Mouse (Mus musculus) intestine, postnatal 0 days (tissue): ENCODE measurements at regions not wholly inside any gene's neighbourhood (a gene's known extent, or its start where the extent isn't known, plus 50 kb on each side); places are given as distances from the start of the nearest gene placed in this dataset.

Experiments
- ATAC-seq: fragments of 200-750 bp; cut with Nextera tagmentation; 2 replicates; pipeline ENCODE4 v1.8.0; 2017; ENCODE audit warnings: mild to moderate bottlenecking, moderate TSS enrichment, moderate library complexity
- H3K27ac ChIP-seq: fragments of 300-500 bp; sonication (generic); 2 replicates; pipeline ENCODE4 v1.5.1; 2014; ENCODE audit warnings: mild to moderate bottlenecking, low read depth, low read length, moderate library complexity
- H3K27me3 ChIP-seq: fragments of 300-500 bp; sonication (generic); replicated peaks from 2 replicates; pipeline ENCODE4 v1.6.1; 2014; ENCODE audit warnings: low read length, mixed read lengths; ENCODE audit not compliant: control insufficient read depth, insufficient read depth
- H3K36me3 ChIP-seq: fragments of 300-500 bp; sonication (generic); 2 replicates; pipeline ENCODE4 v1.6.1; 2014; ENCODE audit warnings: mild to moderate bottlenecking, moderate library complexity; ENCODE audit not compliant: control insufficient read depth, insufficient read depth
- H3K4me1 ChIP-seq: fragments of 300-500 bp; sonication (generic); replicated peaks from 2 replicates; pipeline ENCODE4 v1.6.1; 2014; ENCODE audit warnings: antibody characterized with exemption, low read length, mixed read lengths; ENCODE audit not compliant: control insufficient read depth, insufficient read depth
- H3K4me2 ChIP-seq: fragments of 300-500 bp; sonication (generic); replicated peaks from 2 replicates; pipeline ENCODE4 v1.6.1; 2014; ENCODE audit warnings: low read depth, mild to moderate bottlenecking, moderate library complexity
- H3K4me3 ChIP-seq: fragments of 300-500 bp; sonication (generic); 2 replicates; pipeline ENCODE4 v1.5.1; 2014; ENCODE audit warnings: low read depth, low read length
- H3K9ac ChIP-seq: fragments of 300-500 bp; sonication (generic); 2 replicates; pipeline ENCODE4 v1.6.1; 2014; ENCODE audit warnings: mild to moderate bottlenecking, low read depth, low read length
- H3K9me3 ChIP-seq: fragments of 300-500 bp; sonication (generic); 2 replicates; pipeline ENCODE4 v1.6.1; 2016; ENCODE audit warnings: mixed run types; ENCODE audit not compliant: control insufficient read depth
- CTCF ChIP-seq: sonication (generic); IDR thresholded peaks from 2 replicates; pipeline ENCODE4 v1.5.1; 2016; ENCODE audit warnings: low read depth, mild to moderate bottlenecking, control low read depth, antibody characterized with exemption, moderate library complexity
- WGBS: fragments of 180-500 bp; shearing (Covaris S2); extraction: QIAGEN DNeasy Blood & Tissue Kit; methylation state at CpG from one replicate; pipeline ENCODE4 v1.1.7; 2014; 5-methylcytosine and 5-hydroxymethylcytosine counted together

- Histone ChIP-seq H3K27ac (no peak overlapping the region), H3K9ac (no peak overlapping the region), H3K27me3 (no peaks in the 10 kb centered on the region), H3K4me2 (no peak overlapping the region), H3K4me3 (no peak overlapping the region), H3K36me3 (no peaks in the 10 kb centered on the region), H3K9me3 (no peaks in the 10 kb centered on the region), H3K4me1 (no peaks in the 10 kb centered on the region)
- 80% methylated on average over 4 of the region's 4 CpGs for WGBS
- no peak for ATAC-seq
- no peak for TF ChIP-seq CTCF
Measured at GRCm38 (mm10) chr10:65948587-65948986, 1147.3 kb upstream of the Jmjd1c start.

GRCm38 (mm10) chr10:65962441-65962840, 1133.5 kb upstream of the Jmjd1c start:
- Histone ChIP-seq H3K9ac (no peak overlapping the region), H3K4me3 (no peak overlapping the region), H3K36me3 (no peaks in the 10 kb centered on the region), H3K4me2 (no peak overlapping the region), H3K4me1 (no peaks in the 10 kb centered on the region), H3K27me3 (no peaks in the 10 kb centered on the region), H3K9me3 (no peaks in the 10 kb centered on the region), H3K27ac (no peak overlapping the region)
- 35% methylated on average over 4 of the region's 4 CpGs for WGBS
- peak; percentile 43; the same call in 1 of the 2 replicates for ATAC-seq
- no peak for TF ChIP-seq CTCF

DNA sequence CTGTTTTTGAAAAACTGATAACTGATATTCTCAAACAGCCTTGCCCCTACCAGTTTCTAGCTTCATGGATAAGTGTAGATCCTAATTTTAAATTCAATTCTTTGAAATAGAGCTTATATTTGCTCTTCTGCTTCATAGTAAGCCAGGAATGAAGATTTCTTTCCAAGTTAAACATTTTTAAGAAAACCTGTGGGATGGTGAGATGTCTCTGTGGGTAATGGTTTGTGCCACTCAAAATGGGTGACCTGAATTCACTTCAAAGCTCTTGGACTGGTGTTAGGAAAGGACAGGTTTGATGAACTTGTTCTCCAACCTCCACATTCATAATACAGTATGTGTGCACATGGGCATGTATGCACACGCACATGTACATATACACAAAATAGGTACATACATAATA, 1126.2 kb upstream of the Jmjd1c start:
- 92% methylated on average over 1 of the region's 1 CpGs for WGBS
- Histone ChIP-seq H3K27ac (no peak overlapping the region), H3K4me3 (no peak overlapping the region), H3K4me2 (no peak overlapping the region), H3K4me1 (no peaks in the 10 kb centered on the region), H3K27me3 (no peaks in the 10 kb centered on the region), H3K9me3 (no peaks in the 10 kb centered on the region), H3K9ac (no peak overlapping the region), H3K36me3 (no peaks in the 10 kb centered on the region)
- no peak for TF ChIP-seq CTCF
- no peak for ATAC-seq
